Mouse (Mus musculus) adrenal gland, adult 8-10 months (tissue): ENCODE data around the gene Crim1. TPM values are rescaled to one million over a fixed set of nuclear protein-coding genes. Genes with fewer than 3 reads are reported as not detected.

Source experiments
- microRNA-seq, 2 experiments: library from miRNA; unstranded; fragments of <30 nt; microRNA quantifications; one replicate each; pipeline ENCODE4 v1.2.0; 2022
- total RNA-seq, 4 experiments: library from RNA; stranded (reverse); gene quantifications; 2 replicates each; pipeline ENCODE4 v1.2.4; 2022

Gene Crim1
- total RNA-seq, 4 experiments from 2014 or later = 36.6 to 49.5 (median 41.8) TPM

Small RNAs within 50 kb of the gene (microRNA-seq; reads per million reads assigned to microRNA genes)
- 0 reads per million in 2 experiments for gene Gm25069

Other genes with a start within 250 kb of the Crim1 start
- 10 to 100 TPM; 56.4 to 85.3 (median 72.8) TPM for gene Fez2, start 217.9 kb downstream of the Crim1 start, total RNA-seq